Mouse (Mus musculus): ENCODE measurements around the gene Mon2. TPM values are rescaled to one million over a fixed set of nuclear protein-coding genes. Genes with fewer than 3 reads are reported as not detected.

Mon2 gene
- total RNA-seq (2015; ENCODE audit: low replicate concordance) (11.9 and 13.8 TPM in 2 replicates), total RNA-seq (2017; ENCODE audit: low replicate concordance) (25.8 and 36.7 TPM in 2 replicates)

DNA sequence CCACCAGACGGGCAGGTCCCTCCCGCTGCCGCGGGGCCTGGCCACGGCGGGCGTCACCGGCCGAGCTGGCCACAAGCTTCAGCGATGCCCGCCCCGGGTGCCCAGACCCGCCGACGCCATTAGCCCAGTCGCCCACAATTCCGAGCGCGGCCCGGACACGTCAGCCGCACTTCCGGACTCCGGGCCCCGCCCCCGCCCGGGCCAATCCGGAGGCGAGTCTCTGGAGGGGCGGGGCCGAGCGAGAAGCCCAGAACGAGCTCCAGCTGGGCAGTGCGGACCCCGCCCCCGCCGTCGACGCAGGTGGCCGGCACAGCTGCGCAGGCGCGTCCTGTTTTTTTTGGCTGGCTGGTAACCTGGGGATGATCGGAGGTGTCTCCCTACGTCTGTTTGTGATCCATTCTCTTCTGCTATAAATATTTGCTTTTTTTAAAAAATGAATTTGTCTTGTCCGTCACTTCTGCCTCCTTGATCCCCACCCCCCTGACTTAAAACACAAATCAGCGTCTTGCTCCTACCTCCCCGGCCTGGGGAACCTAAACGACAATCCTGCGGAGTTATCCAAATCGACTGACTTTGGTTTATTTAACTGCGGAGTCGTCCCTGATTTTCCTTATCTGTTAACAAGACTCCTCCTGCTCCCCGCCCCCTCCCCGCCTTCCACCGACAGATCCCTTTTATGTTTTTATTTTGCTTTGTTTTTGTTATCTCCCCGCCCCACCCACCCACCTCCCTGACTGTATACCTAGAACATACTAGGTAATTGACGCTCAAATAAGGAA is at the start of gene Mon2:
TSS of gene Mon2 (minus strand) at position 261 of the 779 bp plus-strand sequence.
- ATAC-seq (replicated peaks; ENCODE audit: low FRiP score, poor library complexity, severe bottlenecking) = peak; percentile 98

GRCm38 (mm10) chr10:123120666-123121392 is 44.5 kb upstream of the Mon2 start:
- ATAC-seq (replicated peaks; ENCODE audit: low FRiP score, poor library complexity, severe bottlenecking) = no peak

- ATAC-seq (replicated peaks; ENCODE audit: low FRiP score, poor library complexity, severe bottlenecking) = no peak
Observed at GRCm38 (mm10) chr10:123116861-123117260, 40.6 kb upstream of the Mon2 start.

DNA sequence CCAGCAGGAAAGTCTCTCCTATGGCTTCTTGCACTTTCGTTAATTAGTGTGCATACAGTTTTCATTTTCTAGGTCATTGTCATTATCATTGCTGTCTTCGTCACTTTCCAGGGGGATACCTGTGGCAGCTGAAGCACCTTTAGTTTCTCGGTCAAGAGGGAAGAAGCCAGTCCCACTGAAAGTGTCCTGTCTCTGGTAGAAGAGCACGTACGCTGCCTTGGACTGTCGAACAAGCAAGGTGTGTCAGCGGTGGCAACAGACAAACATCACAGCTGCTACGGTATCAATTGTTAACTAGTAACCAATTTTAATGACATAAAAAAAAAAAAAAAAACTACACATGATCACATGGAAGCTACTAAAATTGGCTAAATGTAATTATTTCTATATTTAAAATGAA is 37.2 kb upstream of the Mon2 start:
- ATAC-seq (replicated peaks; ENCODE audit: low FRiP score, poor library complexity, severe bottlenecking) = no peak

GRCm38 (mm10) chr10:123112787-123113168 is 36.5 kb upstream of the Mon2 start:
- no peak for ATAC-seq (replicated peaks; ENCODE audit: low FRiP score, poor library complexity, severe bottlenecking)

- no peak for ATAC-seq (replicated peaks; ENCODE audit: low FRiP score, poor library complexity, severe bottlenecking)
Observed at GRCm38 (mm10) chr10:123112056-123112786, 35.9 kb upstream of the Mon2 start.

- ATAC-seq (replicated peaks; ENCODE audit: low FRiP score, poor library complexity, severe bottlenecking) = no peak; the same call in 1 of the 2 replicates
Observed at GRCm38 (mm10) chr10:123110548-123110947, 34.2 kb upstream of the Mon2 start.

GRCm38 (mm10) chr10:123108527-123108926 is 32.2 kb upstream of the Mon2 start:
- ATAC-seq (replicated peaks; ENCODE audit: low FRiP score, poor library complexity, severe bottlenecking) = no peak

DNA sequence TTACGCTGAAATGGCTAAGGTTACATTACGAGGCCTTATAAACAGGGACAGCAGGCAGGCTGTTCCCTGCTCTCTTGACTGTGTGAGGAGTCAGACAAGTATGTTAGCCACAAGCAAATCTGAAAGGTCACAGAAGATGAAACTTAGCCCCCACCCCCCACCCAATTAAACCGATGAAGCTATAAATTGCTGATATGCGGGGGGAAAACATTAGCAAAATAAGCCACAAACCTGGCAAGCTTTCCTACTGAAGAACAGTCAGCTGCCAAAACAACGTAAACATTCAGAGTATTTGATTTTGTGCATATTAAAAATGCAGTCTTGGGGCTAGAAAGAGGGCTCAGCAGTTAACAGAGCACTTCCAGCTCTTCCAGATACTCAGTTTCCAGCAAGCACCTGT is 31.8 kb upstream of the Mon2 start:
- ATAC-seq (replicated peaks; ENCODE audit: low FRiP score, poor library complexity, severe bottlenecking) = no peak

DNA sequence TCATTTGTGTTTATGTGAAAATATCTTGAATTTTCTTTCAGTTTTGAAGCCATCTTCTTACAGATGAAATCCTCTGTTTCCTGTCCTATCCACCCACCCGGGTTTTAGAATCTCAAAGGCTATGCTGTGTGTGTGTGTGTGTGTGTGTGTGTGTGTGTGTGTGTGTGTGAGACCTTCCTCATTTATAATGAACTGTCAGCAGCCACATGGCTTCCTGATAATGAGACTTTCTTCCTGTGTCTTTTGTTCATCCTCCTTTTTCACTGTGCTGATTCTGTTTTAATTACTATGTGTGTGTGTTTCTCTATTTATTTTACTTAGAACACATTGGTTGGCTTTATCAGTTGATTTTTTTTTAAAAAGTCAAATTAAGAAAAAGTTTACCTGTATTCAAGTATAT is 25.0 kb upstream of the Mon2 start:
- no peak for ATAC-seq (replicated peaks; ENCODE audit: low FRiP score, poor library complexity, severe bottlenecking)

- no peak for ATAC-seq (replicated peaks; ENCODE audit: low FRiP score, poor library complexity, severe bottlenecking)
Observed at GRCm38 (mm10) chr10:123100584-123100983, 24.3 kb upstream of the Mon2 start.

GRCm38 (mm10) chr10:123094504-123094903 is 18.2 kb upstream of the Mon2 start:
- no peak for ATAC-seq (replicated peaks; ENCODE audit: low FRiP score, poor library complexity, severe bottlenecking)

GRCm38 (mm10) chr10:123092577-123092976 is 16.3 kb upstream of the Mon2 start:
- ATAC-seq (replicated peaks; ENCODE audit: low FRiP score, poor library complexity, severe bottlenecking) = no peak

DNA sequence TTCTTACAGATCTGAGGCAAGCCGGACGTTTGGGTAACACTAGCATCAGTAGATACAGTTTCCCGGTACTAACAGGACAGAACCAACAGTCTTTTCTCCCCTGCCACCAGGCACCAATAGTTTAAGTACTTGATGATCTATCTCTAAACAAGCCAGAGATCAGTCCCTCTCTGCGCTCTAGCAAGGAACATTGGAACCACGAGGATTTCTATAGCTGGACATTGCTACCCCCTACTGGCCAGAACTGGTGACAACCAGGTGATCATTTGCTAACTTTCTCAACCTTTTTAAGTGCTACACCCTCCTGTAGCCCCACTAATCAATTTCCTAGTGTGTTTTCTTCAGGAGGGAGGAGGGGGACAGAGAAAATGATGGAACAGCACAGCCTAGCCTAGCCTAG is 15.4 kb upstream of the Mon2 start:
- peak; percentile 84 for ATAC-seq (replicated peaks; ENCODE audit: low FRiP score, poor library complexity, severe bottlenecking)

DNA sequence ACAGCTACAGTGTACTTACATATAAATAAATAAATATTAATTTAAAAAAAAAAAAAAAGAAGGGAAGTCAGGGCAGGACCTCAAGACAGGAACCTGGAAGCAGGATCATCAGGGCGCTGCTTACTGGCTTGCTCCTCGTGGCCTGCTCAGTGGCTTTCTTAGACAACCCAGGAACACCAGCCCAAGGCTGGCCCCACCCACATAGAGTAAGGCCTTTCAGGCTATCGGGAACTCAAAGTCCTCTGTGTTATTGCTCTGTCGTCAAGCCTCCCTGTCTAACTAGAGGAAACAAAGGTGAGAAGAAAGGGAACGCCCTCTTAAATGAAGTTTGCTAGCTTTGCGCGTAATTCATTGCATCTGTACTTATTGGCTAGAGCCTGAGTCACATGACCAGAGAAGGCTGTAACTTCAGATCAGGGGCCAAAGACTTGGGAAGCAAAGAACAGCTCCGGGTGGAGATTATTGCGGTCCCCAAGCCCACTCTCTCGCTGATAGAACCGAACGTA is 13.2 kb upstream of the Mon2 start:
- ATAC-seq (replicated peaks; ENCODE audit: low FRiP score, poor library complexity, severe bottlenecking) = no peak

GRCm38 (mm10) chr10:123086847-123087246 is 10.5 kb upstream of the Mon2 start:
- ATAC-seq (replicated peaks; ENCODE audit: low FRiP score, poor library complexity, severe bottlenecking) = no peak

- no peak for ATAC-seq (replicated peaks; ENCODE audit: low FRiP score, poor library complexity, severe bottlenecking)
Observed at GRCm38 (mm10) chr10:123084900-123085641, 8.8 kb upstream of the Mon2 start.

DNA sequence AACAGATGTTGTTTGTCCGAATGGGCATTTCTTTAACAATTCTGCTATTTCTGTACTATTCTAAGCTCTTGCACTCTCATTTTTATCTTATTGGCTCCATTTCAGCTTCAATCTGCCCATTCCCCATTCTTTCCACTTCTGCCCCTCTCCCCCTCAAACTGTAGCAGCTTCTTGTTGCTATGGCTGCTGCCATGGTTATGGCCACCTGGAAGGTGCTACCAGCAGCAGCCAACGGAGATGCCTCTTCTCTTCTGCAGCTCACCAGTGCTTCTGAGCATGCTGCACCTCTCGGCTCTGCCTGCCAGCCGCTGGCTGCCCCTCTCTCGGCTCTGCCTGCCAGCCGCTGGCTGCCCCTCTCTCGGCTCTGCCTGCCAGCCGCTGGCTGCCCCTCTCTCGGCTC is 8.0 kb upstream of the Mon2 start:
- no peak for ATAC-seq (replicated peaks; ENCODE audit: low FRiP score, poor library complexity, severe bottlenecking)

- peak; percentile 28 for ATAC-seq (replicated peaks; ENCODE audit: low FRiP score, poor library complexity, severe bottlenecking)
Observed at GRCm38 (mm10) chr10:123075751-123076242, 508 bp downstream of the Mon2 start.

All from erythroblast, adult 5-6 weeks (primary cell).